Mouse (Mus musculus) limb, embryonic 15.5 days (tissue): ENCODE data around the gene Cd79a. TPM values are rescaled to one million over a fixed set of nuclear protein-coding genes. Genes with fewer than 3 reads are reported as not detected.
A peak's percentile ranks its signal among the peaks of the same experiment; 100 is the strongest.

Source experiments
- ATAC-seq: fragments of 200-750 bp; cut with Nextera tagmentation; 2 replicates; pipeline ENCODE4 v1.8.0; 2017; ENCODE audit warnings: low read depth, moderate TSS enrichment; ENCODE audit not compliant: insufficient number of reproducible peaks, low FRiP score, low TSS enrichment
- H3K27ac ChIP-seq: fragments of 300-500 bp; sonication (generic); 2 replicates; pipeline ENCODE4 v1.5.1; 2015; ENCODE audit warnings: moderate library complexity, mild to moderate bottlenecking, inconsistent platforms
- H3K27me3 ChIP-seq: fragments of 300-500 bp; sonication (generic); 2 replicates; pipeline ENCODE4 v1.6.1; 2015; ENCODE audit warnings: inconsistent platforms
- H3K36me3 ChIP-seq: fragments of 300-500 bp; sonication (generic); 2 replicates; pipeline ENCODE4 v1.6.1; 2015; ENCODE audit warnings: inconsistent platforms
- H3K4me1 ChIP-seq: fragments of 300-500 bp; sonication (generic); 2 replicates; pipeline ENCODE4 v1.6.1; 2015; ENCODE audit warnings: inconsistent platforms
- H3K4me2 ChIP-seq: fragments of 300-500 bp; sonication (generic); 2 replicates; pipeline ENCODE4 v1.6.1; 2015; ENCODE audit warnings: mild to moderate bottlenecking, inconsistent platforms
- H3K4me3 ChIP-seq: fragments of 300-500 bp; sonication (generic); 2 replicates; pipeline ENCODE4 v1.5.1; 2015; ENCODE audit warnings: mild to moderate bottlenecking, inconsistent platforms
- H3K9ac ChIP-seq: fragments of 300-500 bp; sonication (generic); 2 replicates; pipeline ENCODE4 v1.6.1; 2015; ENCODE audit warnings: inconsistent platforms
- H3K9me3 ChIP-seq: fragments of 300-500 bp; sonication (generic); 2 replicates; pipeline ENCODE4 v1.6.1; 2016; ENCODE audit warnings: inconsistent platforms
- WGBS: fragments of 180-500 bp; shearing (Covaris S2); methylation state at CpG from one replicate; pipeline ENCODE4 v1.1.7; 2015; 5-methylcytosine and 5-hydroxymethylcytosine counted together
- polyA plus RNA-seq: library from polyadenylated mRNA; unstranded; fragments of >200 nt; fragmentation: Nextera tagmentation; extraction: Ambion mirVana; gene quantifications from 2 replicates; pipeline ENCODE4 v1.2.1, GENCODE M21; 2015

Gene Cd79a
- polyA plus RNA-seq, 1 experiment from 2014 or later: 0.72 TPM

GRCm38 (mm10) chr7:24869080-24869479 lies 28.1 kb upstream of the Cd79a start:
- no peaks in the 10 kb centered on the region for H3K9me3 ChIP-seq
- H3K4me3 ChIP-seq: no peak overlapping the region
- 0 out of 2 replicates have a peak, but pooled peaks cover 13% of the 10 kb centered on the region for H3K27me3 ChIP-seq
- H3K27ac ChIP-seq: no peak overlapping the region
- H3K36me3 ChIP-seq: no peaks in the 10 kb centered on the region
- H3K4me1 ChIP-seq: no peaks in the 10 kb centered on the region
- ATAC-seq: no peak
- 69% methylated on average over 17 of the region's 17 CpGs for WGBS
- no peak overlapping the region for H3K4me2 ChIP-seq
- H3K9ac ChIP-seq: no peak overlapping the region

- WGBS: 49% methylated on average over 41 of the region's 41 CpGs
- no peaks in the 10 kb centered on the region for H3K9me3 ChIP-seq
- H3K27ac ChIP-seq: no peak within 1 kb of the TSS
- H3K27me3 ChIP-seq: 0 out of 2 replicates have a peak, but pooled peaks cover 13% of the 10 kb centered on the region
- no peak for ATAC-seq
- no peak within 1 kb of the TSS for H3K4me2 ChIP-seq
- H3K36me3 ChIP-seq: no peaks in the 10 kb centered on the region
- H3K9ac ChIP-seq: no peak within 1 kb of the TSS
- no peak within 1 kb of the TSS for H3K4me3 ChIP-seq
- no peaks in the 10 kb centered on the region for H3K4me1 ChIP-seq
These were observed 27.5 kb upstream of the Cd79a start, which contains the start of the genes Lypd4 and Dmrtc2 for GRCm38 (mm10) chr7:24869532-24870165. Gene Lypd4 (minus strand): TSS chr7:24869941. Gene Dmrtc2 (plus strand): TSS chr7:24870057.

GRCm38 (mm10) chr7:24877588-24877987 lies 19.6 kb upstream of the Cd79a start:
- ATAC-seq: no peak
- Histone ChIP-seq H3K4me1 (0 out of 2 replicates have a peak, but pooled peaks cover 2% of the 10 kb centered on the region), H3K36me3 (no peaks in the 10 kb centered on the region), H3K9ac (no peak overlapping the region), H3K27ac (no peak overlapping the region), H3K27me3 (no peaks in the 10 kb centered on the region), H3K4me3 (no peak overlapping the region), H3K9me3 (no peaks in the 10 kb centered on the region), H3K4me2 (no peak overlapping the region)
- 38% methylated on average over 3 of the region's 3 CpGs for WGBS

- ATAC-seq: no peak
- Histone ChIP-seq H3K9ac (no peak overlapping the region), H3K36me3 (no peaks in the 10 kb centered on the region)
These were observed 17.6 kb upstream of the Cd79a start for GRCm38 (mm10) chr7:24879620-24880019.

GRCm38 (mm10) chr7:24882416-24883199 lies 14.6 kb upstream of the Cd79a start:
- H3K27me3 ChIP-seq: no peaks in the 10 kb centered on the region
- H3K27ac ChIP-seq: no peak overlapping the region
- no peak for ATAC-seq
- H3K9ac ChIP-seq: no peak overlapping the region
- H3K9me3 ChIP-seq: no peaks in the 10 kb centered on the region
- peaks cover 25% of the 10 kb centered on the region for H3K4me1 ChIP-seq
- peaks cover 20% of the 10 kb centered on the region for H3K36me3 ChIP-seq
- H3K4me3 ChIP-seq: no peak overlapping the region
- no peak overlapping the region for H3K4me2 ChIP-seq
- 93% methylated on average over 9 of the region's 9 CpGs for WGBS

More at GRCm38 (mm10) chr7:24879620-24880019, 17.6 kb upstream of the Cd79a start:
- Histone ChIP-seq H3K27ac (no peak overlapping the region), H3K9me3 (no peaks in the 10 kb centered on the region), H3K4me1 (0 out of 2 replicates have a peak, but pooled peaks cover 2% of the 10 kb centered on the region), H3K27me3 (no peaks in the 10 kb centered on the region), H3K4me2 (no peak overlapping the region), H3K4me3 (no peak overlapping the region)
- 50% methylated on average over 2 of the region's 2 CpGs for WGBS

GRCm38 (mm10) chr7:24883896-24884692 lies 13.1 kb upstream of the Cd79a start, which contains the start of gene Rps19:
Gene Rps19 (plus strand): TSS chr7:24884371.
- WGBS: under 1% methylated on average over 53 of the region's 57 CpGs

GRCm38 (mm10) chr7:24884693-24885291 lies 12.4 kb upstream of the Cd79a start:
- under 1% methylated on average over 47 of the region's 47 CpGs for WGBS
- Histone ChIP-seq H3K4me2 (peak overlapping the region; percentile 64), H3K4me3 (peak overlapping the region; percentile 98), H3K27ac (peak overlapping the region; percentile 90), H3K4me1 (peaks cover 26% of the 10 kb centered on the region), H3K27me3 (no peaks in the 10 kb centered on the region), H3K9ac (peak overlapping the region; percentile 100), H3K36me3 (peaks cover 41% of the 10 kb centered on the region), H3K9me3 (no peaks in the 10 kb centered on the region)
- no peak for ATAC-seq

More at GRCm38 (mm10) chr7:24883896-24884692, 13.1 kb upstream of the Cd79a start, which contains the start of gene Rps19:
- peaks cover 34% of the 10 kb centered on the region for H3K36me3 ChIP-seq
- H3K4me2 ChIP-seq: peak within 1 kb of the TSS; percentile 64
- no peaks in the 10 kb centered on the region for H3K27me3 ChIP-seq
- peak within 1 kb of the TSS; percentile 98 for H3K4me3 ChIP-seq
- H3K27ac ChIP-seq: peak within 1 kb of the TSS; percentile 90
- H3K9ac ChIP-seq: peak within 1 kb of the TSS; percentile 100
- H3K9me3 ChIP-seq: no peaks in the 10 kb centered on the region
- peaks cover 26% of the 10 kb centered on the region for H3K4me1 ChIP-seq
- ATAC-seq: peak; percentile 96

GRCm38 (mm10) chr7:24885468-24886307 lies 11.5 kb upstream of the Cd79a start:
- peak overlapping the region; percentile 64 for H3K4me2 ChIP-seq
- H3K27me3 ChIP-seq: no peaks in the 10 kb centered on the region
- peak overlapping the region; percentile 98 for H3K4me3 ChIP-seq
- no peak for ATAC-seq
- 30% methylated on average over 12 of the region's 12 CpGs for WGBS
- H3K4me1 ChIP-seq: peaks cover 29% of the 10 kb centered on the region
- peak overlapping the region; percentile 90 for H3K27ac ChIP-seq
- H3K9ac ChIP-seq: peak overlapping the region; percentile 100
- peaks cover 49% of the 10 kb centered on the region for H3K36me3 ChIP-seq
- H3K9me3 ChIP-seq: no peaks in the 10 kb centered on the region

- Histone ChIP-seq H3K27me3 (no peaks in the 10 kb centered on the region), H3K9me3 (no peaks in the 10 kb centered on the region), H3K36me3 (peaks cover 53% of the 10 kb centered on the region), H3K9ac (peak overlapping the region; percentile 100), H3K27ac (peak overlapping the region; percentile 69), H3K4me1 (peaks cover 29% of the 10 kb centered on the region), H3K4me2 (peak overlapping the region; percentile 64), H3K4me3 (peak overlapping the region; percentile 98)
- ATAC-seq: no peak
- 66% methylated on average over 4 of the region's 4 CpGs for WGBS
These were observed 10.9 kb upstream of the Cd79a start for GRCm38 (mm10) chr7:24886308-24886633.

- Histone ChIP-seq H3K36me3 (peaks cover 53% of the 10 kb centered on the region), H3K9ac (peak overlapping the region; percentile 4; the same call in 1 of the 2 replicates), H3K4me3 (peak overlapping the region; percentile 98; the same call in 1 of the 2 replicates), H3K4me2 (peak overlapping the region; percentile 15; the same call in 1 of the 2 replicates), H3K9me3 (no peaks in the 10 kb centered on the region), H3K27me3 (no peaks in the 10 kb centered on the region), H3K4me1 (peaks cover 29% of the 10 kb centered on the region), H3K27ac (peak overlapping the region; percentile 69; the same call in 1 of the 2 replicates)
- 54% methylated on average over 4 of the region's 4 CpGs for WGBS
- no peak for ATAC-seq
These were observed 10.1 kb upstream of the Cd79a start for GRCm38 (mm10) chr7:24887096-24887495.
